Mouse (Mus musculus) heart, adult 2 months (tissue): Measurements from ENCODE around the gene Rhov. TPM values are rescaled to one million over a fixed set of nuclear protein-coding genes. Genes with fewer than 3 reads are reported as not detected.

Source experiments
- DNase-seq, 2 experiments: peaks; one replicate each; pipeline ENCODE4 v3.0.0; 2021
- H3K27ac ChIP-seq: fragments of 200-600 bp; 2 replicates; pipeline ENCODE4 v1.8.1; 2022
- H3K27me3 ChIP-seq: fragments of 200-500 bp; 2 replicates; pipeline ENCODE4 v1.6.1; 2012; ENCODE audit warnings: mild to moderate bottlenecking, low read length, inconsistent platforms, mixed read lengths; ENCODE audit not compliant: control insufficient read depth, insufficient read depth
- H3K36me3 ChIP-seq: fragments of 200-500 bp; 2 replicates; pipeline ENCODE4 v1.6.1; 2012; ENCODE audit warnings: low read length, inconsistent platforms; ENCODE audit not compliant: control insufficient read depth, insufficient read depth
- H3K4me1 ChIP-seq: fragments of 200-500 bp; 2 replicates; pipeline ENCODE4 v1.6.1; 2011; ENCODE audit warnings: low read length; ENCODE audit not compliant: control insufficient read depth, insufficient read depth
- H3K4me3 ChIP-seq: fragments of 200-600 bp; 2 replicates; pipeline ENCODE4 v1.8.1; 2022
- H3K79me2 ChIP-seq: fragments of 200-500 bp; replicated peaks from 2 replicates; pipeline ENCODE4 v1.6.1; 2012; ENCODE audit warnings: mild to moderate bottlenecking, inconsistent platforms, low read length, moderate library complexity, mixed read lengths; ENCODE audit not compliant: control insufficient read depth, insufficient read depth
- H3K9ac ChIP-seq: fragments of 200-500 bp; 2 replicates; pipeline ENCODE4 v1.6.1; 2012; ENCODE audit warnings: low read depth, mild to moderate bottlenecking, control low read depth, inconsistent platforms, low read length, mixed read lengths
- CTCF ChIP-seq: fragments of 200-600 bp; IDR thresholded peaks from 2 replicates; pipeline ENCODE4 v1.8.1; 2022; ENCODE audit warnings: antibody characterized with exemption, mild to moderate bottlenecking, moderate library complexity
- EP300 ChIP-seq: fragments of 200-500 bp; IDR thresholded peaks from 2 replicates; pipeline ENCODE4 v1.6.1; 2011; ENCODE audit warnings: low read depth, low read length, control low read depth; ENCODE audit not compliant: insufficient read depth
- POLR2A ChIP-seq: fragments of 200-500 bp; IDR thresholded peaks from 2 replicates; pipeline ENCODE4 v1.6.1; 2011; ENCODE audit warnings: mild to moderate bottlenecking, low read depth, low read length, control low read depth; ENCODE audit not compliant: insufficient read depth
- WGBS: fragments of 180-500 bp; shearing (Covaris S2); methylation state at CpG from one replicate; pipeline ENCODE4 v1.1.7; 2018; 5-methylcytosine and 5-hydroxymethylcytosine counted together
- intact Hi-C: fragments of 180-260 bp; cut with DNase I; formaldehyde crosslinking; loops from one replicate; pipeline ENCODE4 v1.15.1; 2025
- polyA plus RNA-seq: library from polyadenylated mRNA; depleted of rRNA; stranded (reverse); fragments of >200 nt; gene quantifications from 2 replicates; pipeline ENCODE4 v1.2.3, GENCODE M21; 2012
- total RNA-seq, 2 experiments: library from RNA; stranded (reverse); gene quantifications; 2 replicates each; pipeline ENCODE4 v1.2.3; 2021

Rhov gene
- total and polyA plus RNA-seq, 3 experiments, result 0.12 TPM; not detected in 2

GRCm38 (mm10) chr2:119287372-119287771 is 16.3 kb upstream of the Rhov start:
- WGBS, result 92% methylated on average over 5 of the region's 5 CpGs
- H3K27me3 ChIP-seq, result no peaks in the 10 kb centered on the region
- no peaks in the 10 kb centered on the region; the same call in 1 of the 2 replicates for H3K79me2 ChIP-seq
- H3K27ac ChIP-seq, result no peak overlapping the region
- H3K4me1 ChIP-seq, result no peaks in the 10 kb centered on the region
- H3K9ac ChIP-seq, result no peak overlapping the region
- no peak overlapping the region for H3K4me3 ChIP-seq
- intact Hi-C loops, result loop anchor here (5.0 kb wide), 1 partner anchor 240 kb away; the partner anchor contains the start of gene Knl1
- no peak for DNase-seq
- TF ChIP-seq EP300, result no peak
- no peak for TF ChIP-seq CTCF
- TF ChIP-seq POLR2A, result no peak
- no peaks in the 10 kb centered on the region for H3K36me3 ChIP-seq

GRCm38 (mm10) chr2:119281899-119282565 is 11.0 kb upstream of the Rhov start:
- TF ChIP-seq CTCF (no peak), POLR2A (no peak), EP300 (no peak)
- intact Hi-C loops, result no loop called here
- WGBS, result 57% methylated on average over 7 of the region's 7 CpGs

GRCm38 (mm10) chr2:119277810-119278209 is 6.7 kb upstream of the Rhov start:
- 91% methylated on average over 23 of the region's 23 CpGs for WGBS
- no peak for DNase-seq
- Histone ChIP-seq H3K27ac (no peak overlapping the region), H3K79me2 (no peaks in the 10 kb centered on the region), H3K27me3 (no peaks in the 10 kb centered on the region), H3K9ac (no peak overlapping the region), H3K36me3 (no peaks in the 10 kb centered on the region), H3K4me3 (no peak overlapping the region), H3K4me1 (no peaks in the 10 kb centered on the region)
- TF ChIP-seq EP300 (no peak), CTCF (no peak), POLR2A (no peak)
- intact Hi-C loops, result no loop called here

More at GRCm38 (mm10) chr2:119281899-119282565, 11.0 kb upstream of the Rhov start:
- DNase-seq, result no peak
- Histone ChIP-seq H3K27me3 (no peaks in the 10 kb centered on the region), H3K4me1 (no peaks in the 10 kb centered on the region), H3K79me2 (no peaks in the 10 kb centered on the region), H3K9ac (no peak overlapping the region), H3K4me3 (no peak overlapping the region), H3K36me3 (no peaks in the 10 kb centered on the region), H3K27ac (no peak overlapping the region)

GRCm38 (mm10) chr2:119276926-119277325 is 5.9 kb upstream of the Rhov start:
- WGBS, result 72% methylated on average over 7 of the region's 7 CpGs

GRCm38 (mm10) chr2:119274126-119274525 is 3.1 kb upstream of the Rhov start:
- 76% methylated on average over 1 of the region's 1 CpGs for whole genome bisulfite sequencing

More at GRCm38 (mm10) chr2:119276926-119277325, 5.9 kb upstream of the Rhov start:
- no peaks in the 10 kb centered on the region for H3K36me3 ChIP-seq
- H3K79me2 ChIP-seq, result no peaks in the 10 kb centered on the region
- intact Hi-C loops, result no loop called here
- no peaks in the 10 kb centered on the region for H3K4me1 ChIP-seq
- no peak overlapping the region for H3K27ac ChIP-seq
- TF ChIP-seq POLR2A (no peak), CTCF (no peak), EP300 (no peak)
- DNase-seq, result no peak
- no peak overlapping the region for H3K9ac ChIP-seq
- H3K27me3 ChIP-seq, result no peaks in the 10 kb centered on the region
- H3K4me3 ChIP-seq, result no peak overlapping the region

GRCm38 (mm10) chr2:119270286-119270642 is 808 bp downstream of the Rhov start:
- H3K27me3 ChIP-seq, result peaks cover 2% of the 10 kb centered on the region
- H3K36me3 ChIP-seq, result no peaks in the 10 kb centered on the region
- 73% methylated on average over 9 of the region's 9 CpGs for WGBS
- H3K4me1 ChIP-seq, result no peaks in the 10 kb centered on the region
- no peak overlapping the region for H3K27ac ChIP-seq
- H3K9ac ChIP-seq, result no peak overlapping the region
- H3K79me2 ChIP-seq, result no peaks in the 10 kb centered on the region
- no peak for TF ChIP-seq EP300
- no peak for TF ChIP-seq CTCF
- TF ChIP-seq POLR2A, result no peak
- H3K4me3 ChIP-seq, result no peak overlapping the region
- no peak for DNase-seq
- intact Hi-C loops, result no loop called here

More at GRCm38 (mm10) chr2:119274126-119274525, 3.1 kb upstream of the Rhov start:
- no peaks in the 10 kb centered on the region for H3K79me2 ChIP-seq
- no peak overlapping the region for H3K27ac ChIP-seq
- no peaks in the 10 kb centered on the region for H3K36me3 ChIP-seq
- H3K9ac ChIP-seq, result no peak overlapping the region
- TF ChIP-seq POLR2A, result no peak
- H3K4me3 ChIP-seq, result no peak overlapping the region
- no peak for DNase-seq
- H3K27me3 ChIP-seq, result peaks cover 2% of the 10 kb centered on the region
- intact Hi-C loops, result no loop called here
- H3K4me1 ChIP-seq, result no peaks in the 10 kb centered on the region
